Mouse (Mus musculus) layer of hippocampus, adult 8-10 months (tissue): ENCODE results near the gene Hoxa5. TPM values are rescaled to one million over a fixed set of nuclear protein-coding genes. Genes with fewer than 3 reads are reported as not detected.

ENCODE experiments used
- DNase-seq, 2 experiments: peaks; one replicate each; pipeline ENCODE4 v3.0.0; 2022; ENCODE audit warnings: low spot score in 2 of 2
- total RNA-seq, 4 experiments: library from RNA; stranded (reverse); gene quantifications; 2 replicates each; pipeline ENCODE4 v1.2.4; 2022

The Hoxa5 gene
- total RNA-seq, 4 experiments from 2014 or later = not detected

DNA sequence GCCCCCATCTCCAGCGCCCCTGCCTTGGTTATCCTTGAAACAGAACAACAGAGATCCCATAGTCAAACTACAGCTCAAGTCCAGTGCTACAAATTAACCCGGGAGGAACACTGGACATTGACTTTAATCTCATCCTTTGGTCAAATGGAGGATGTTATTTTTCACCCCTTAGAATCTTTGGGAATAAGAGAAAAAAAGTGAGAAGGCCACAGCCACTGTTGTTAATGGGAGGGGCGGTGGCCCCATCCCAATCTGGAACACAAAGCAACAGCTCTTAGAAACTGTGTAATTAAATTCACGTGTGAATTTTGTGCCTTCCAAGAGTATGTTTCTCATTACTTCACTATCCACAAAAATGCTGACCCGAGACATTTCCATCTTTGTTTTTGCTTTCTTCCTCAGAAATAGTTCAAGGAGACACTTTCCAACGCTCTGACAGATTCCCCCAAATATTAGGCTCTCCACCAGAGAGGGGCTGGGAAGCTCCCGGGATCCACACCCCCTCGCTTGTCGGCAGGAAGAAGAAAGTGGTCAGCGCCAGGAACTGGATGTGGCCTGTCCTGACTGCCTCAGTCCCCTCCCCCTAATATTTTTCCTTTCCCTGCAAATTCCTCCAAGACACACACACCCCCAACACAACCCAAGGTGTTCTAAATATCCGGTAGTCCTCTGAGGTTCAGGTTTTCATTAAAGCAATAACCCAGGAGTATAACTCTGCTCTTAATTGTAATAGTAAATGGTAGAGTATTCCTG, 23.3 kb upstream of the Hoxa5 start:
- DNase-seq = no peak

DNA sequence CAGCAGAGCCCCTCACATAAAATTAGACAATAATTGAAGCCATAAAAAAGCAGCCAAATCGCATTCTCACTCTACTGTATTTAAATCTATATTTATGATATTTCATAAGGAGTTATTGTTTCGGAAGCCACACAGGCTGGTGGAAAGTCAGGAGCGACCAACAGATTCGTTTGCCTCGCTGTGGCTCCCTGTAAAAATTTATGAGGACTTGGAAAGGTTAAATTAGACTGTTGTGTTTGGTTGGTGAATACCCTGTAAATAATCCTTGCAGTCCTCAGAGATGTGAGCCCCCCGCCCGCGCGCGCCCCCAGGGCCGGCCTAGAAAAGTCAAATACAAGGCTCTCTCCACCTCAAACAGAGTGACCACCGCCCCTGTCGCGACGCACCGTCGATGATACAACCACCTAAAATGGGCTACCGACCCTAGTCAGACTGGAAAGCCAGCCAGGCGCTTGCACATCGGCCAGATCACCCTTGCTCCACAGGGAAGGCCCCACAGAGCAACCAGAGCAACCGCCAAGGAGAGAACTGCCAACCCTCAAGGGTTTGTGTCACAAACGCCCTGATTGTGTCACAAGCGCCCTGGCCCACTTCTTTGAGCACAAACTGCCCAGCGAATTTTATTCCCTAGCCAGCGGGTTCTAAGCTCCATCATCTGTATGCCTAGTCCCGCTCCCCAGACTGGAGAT, 22.3 kb upstream of the Hoxa5 start:
- DNase-seq = no peak

DNA sequence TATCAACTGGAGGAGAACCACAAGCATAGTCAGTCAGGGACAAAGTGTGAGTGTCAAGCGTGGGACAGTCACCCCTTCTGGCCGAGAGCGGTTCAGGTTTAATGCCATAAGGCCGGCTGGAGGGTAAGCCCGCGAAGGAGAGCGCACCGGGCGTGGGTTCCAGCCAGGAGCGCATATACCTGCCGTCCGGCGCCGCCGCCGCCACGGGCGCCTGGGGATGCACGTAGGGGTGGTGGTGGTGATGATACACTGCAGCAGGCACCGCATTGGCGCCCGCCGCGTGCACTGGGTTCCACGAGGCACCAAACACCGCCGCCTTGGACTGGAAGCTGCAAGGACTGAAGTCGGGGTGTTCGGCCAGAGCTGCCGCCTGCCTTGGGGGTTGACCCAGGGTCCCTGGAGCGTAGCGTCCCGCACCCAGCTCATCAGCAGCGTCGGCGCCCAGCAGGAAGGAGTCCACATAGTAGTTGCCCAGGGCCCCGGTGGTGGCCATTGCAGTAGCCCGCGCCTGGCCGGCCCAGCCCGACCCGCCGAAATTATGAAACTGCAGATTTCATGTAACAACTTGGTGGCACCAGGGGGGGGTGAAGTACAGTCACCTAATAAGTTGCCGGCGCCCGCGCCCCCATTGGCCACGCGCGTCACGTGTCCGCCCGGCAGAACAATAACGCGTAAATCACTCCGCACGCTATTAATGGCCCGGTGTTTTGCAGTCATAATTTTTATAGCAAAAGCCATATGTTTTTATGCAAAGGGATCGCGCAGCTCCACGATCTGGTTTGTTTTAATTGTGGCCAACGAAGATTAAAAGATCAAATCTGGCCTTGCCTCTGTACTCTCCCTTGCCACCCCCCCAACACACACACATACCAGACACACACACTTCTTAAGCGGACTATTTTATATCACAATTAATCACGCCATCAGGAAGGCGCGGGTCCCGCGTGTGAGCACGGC, 21.5 kb upstream of the Hoxa5 start:
- no peak for DNase-seq

DNA sequence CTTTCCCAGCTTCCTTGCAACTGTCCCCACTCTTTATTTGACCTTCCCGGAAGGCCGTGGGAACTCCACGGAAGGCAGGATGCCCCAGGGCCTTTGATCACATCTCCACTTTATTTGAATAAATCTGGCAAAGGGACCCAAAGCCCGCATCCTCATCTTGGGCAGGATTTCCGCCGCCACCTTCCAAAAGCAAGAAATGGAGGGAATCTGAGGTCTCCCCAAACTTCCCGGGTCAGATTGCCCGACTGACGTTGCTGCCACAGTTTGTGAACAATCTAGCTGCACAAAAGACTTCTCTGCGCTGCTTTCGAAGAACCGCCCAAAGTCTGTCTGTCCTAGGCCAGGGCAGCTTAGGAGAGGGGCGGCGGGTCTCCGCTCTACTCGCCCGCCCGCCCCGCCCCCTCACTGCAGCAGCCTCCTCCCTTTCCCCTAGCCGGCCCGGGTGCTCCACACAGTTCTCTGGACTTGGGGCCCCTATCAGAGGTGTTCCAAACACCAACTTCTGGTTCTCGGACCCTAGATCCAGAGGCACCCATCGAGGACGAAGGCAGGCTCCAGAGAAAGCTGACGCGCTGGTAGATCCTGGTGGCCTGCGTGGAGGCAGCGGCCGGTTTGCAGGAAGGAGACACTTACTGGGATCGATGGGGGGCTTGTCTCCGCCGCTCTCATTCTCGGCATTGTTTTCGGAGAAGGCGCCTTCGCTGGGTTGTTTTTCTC, 20.7 kb upstream of the Hoxa5 start:
- DNase-seq = no peak

GRCm38 (mm10) chr6:52223939-52224760, 19.8 kb upstream of the Hoxa5 start:
- no peak for DNase-seq

DNA sequence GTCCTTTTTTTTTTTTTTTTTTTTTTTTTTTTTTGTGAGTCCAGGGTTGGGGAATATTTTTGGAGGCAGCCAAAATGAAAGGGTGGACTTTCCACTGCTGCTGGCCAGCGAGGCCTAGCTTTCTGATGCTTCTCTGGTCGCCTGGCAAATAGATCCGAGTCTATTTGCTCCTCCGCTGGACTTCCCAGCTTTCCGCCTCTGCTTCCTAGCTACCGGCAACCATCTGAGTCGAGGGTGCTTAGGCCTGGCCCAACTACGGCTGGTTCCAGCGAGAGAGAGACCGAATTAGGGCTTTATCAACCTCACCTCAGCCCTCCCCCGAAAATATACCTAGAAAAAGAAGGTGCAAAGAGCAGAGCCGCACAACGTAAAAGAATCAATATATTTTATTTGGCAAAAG, 18.3 kb upstream of the Hoxa5 start:
- DNase-seq = no peak

DNA sequence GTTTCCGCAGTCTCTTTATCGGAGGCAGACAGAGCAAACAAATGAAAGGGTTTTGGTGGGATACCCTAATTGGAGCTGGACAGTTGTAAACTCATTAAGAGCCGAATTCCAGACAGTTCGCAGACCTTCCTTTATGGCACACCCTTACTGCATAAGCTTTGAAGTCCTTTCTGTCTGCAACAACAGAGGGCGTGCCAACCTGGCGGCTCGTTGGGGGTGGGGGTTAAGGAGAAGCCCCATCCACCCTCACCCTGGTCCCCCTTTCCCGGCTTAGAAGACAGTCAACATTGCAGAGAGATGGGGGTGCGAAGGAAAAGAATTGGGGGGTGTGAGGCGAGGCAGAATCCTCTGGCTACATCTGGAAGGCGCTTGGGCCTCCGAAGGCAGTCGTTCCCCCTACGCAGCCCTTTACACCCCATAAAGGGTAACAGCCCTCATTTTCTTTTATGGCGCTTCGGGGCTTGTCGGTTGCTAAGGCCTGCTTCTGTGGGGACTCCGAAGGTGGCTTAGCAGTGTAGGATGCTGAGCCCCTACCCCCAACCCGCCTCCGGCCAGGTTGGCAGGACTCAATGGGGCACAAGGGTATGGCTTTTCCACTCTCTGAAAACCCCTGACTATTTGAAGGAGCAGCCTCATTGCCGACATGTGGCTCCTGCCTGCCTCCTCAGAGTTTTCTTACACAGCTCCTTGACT, 17.8 kb upstream of the Hoxa5 start:
- no peak for DNase-seq

GRCm38 (mm10) chr6:52221337-52221992, 17.1 kb upstream of the Hoxa5 start, which contains the start of gene Hoxa7:
TSS of gene Hoxa7 (minus strand) at chr6:52221854.
- peak; percentile 64 to 87 for DNase-seq

- DNase-seq = no peak
These were observed 16.5 kb upstream of the Hoxa5 start for GRCm38 (mm10) chr6:52220865-52221310.

DNA sequence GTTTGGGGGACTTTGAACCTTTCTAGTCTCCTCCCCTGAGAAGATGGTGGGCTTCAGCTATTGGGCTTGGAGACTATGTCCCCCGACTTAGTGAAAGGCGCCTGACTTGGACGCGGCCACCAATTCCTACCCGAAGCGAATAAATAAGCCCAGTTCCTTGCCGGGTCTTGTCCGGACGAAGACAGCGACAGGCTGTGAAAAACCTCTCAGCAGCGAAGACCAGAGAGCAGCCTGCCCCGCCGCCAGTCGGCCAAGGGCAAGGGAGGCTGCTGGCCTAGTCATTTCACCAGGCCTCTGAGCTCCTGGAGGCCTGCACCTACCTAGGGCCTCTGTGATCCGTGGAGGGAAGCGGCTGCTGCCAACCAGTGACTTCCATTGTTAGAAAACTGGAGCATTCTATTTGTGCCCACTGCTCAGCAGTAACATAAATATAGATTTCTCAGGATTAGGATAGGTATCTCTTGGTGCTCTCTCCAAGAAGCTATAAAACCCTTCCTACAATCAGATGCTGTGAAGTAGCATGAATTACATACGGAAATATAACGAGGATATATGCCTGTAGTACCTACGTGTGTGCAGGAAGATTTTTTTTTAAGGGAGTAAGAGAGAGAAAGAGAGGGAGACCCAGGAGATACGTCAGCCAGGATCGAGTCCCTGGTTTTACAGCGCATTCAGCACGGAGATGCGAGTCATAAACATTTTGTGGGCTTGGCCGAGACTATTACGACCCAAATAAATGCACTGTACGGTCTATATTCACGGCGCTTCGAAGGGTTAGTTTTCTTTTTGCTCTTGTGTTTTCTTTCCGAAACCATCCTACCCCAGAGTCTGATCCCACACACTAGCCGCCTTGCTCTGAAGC, 15.8 kb upstream of the Hoxa5 start:
- DNase-seq = no peak

GRCm38 (mm10) chr6:52219234-52219942, 15.0 kb upstream of the Hoxa5 start:
- no peak for DNase-seq

GRCm38 (mm10) chr6:52218643-52219215, 14.3 kb upstream of the Hoxa5 start:
- DNase-seq = no peak

DNA sequence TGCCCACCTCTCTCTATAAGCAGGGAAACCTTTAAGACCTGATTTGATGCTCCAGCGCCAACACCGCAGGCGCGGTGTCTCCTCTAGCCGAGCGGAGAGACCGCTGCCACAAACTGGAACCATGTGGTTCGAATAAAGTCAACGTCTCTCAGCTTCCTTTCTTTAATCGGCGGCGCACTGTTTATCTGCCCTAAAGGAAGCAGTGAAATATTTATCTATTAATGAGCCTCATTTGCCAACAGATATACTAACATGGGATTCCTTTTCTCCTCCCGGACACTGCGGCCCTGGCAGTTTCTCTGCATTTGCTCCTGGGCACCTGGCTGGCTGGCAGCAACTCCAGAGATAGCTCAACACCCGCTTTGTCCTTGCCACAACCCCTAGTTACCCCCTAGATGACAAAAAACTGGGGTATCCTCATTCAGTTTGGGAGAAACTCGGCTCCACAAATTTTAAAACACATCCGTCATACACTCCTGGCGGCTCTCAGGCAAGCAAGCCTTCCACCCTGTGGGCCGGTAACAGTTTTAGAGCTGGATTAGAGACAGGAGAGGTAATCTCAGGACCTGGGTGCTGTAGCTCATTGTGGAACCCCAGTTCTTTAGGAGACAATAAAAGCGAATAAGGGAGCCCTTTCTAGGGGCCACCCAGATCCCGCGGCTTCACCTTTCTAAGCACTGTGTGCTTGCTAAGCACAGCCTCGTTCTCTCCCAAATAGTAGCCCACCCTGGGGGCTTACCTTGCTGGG, 13.7 kb upstream of the Hoxa5 start:
- no peak for DNase-seq

- no peak for DNase-seq
These were observed 13.0 kb upstream of the Hoxa5 start for GRCm38 (mm10) chr6:52217459-52217768.

GRCm38 (mm10) chr6:52216691-52217458, 12.5 kb upstream of the Hoxa5 start:
- no peak for DNase-seq
